Comparison of ENCODE assay signal across 13 mouse cellular contexts in genomic region chr6:77869313-77869712, GRCm38 (mm10).
"Had no signal": no experiment of that assay in that cellular context is flagged by ENCODE, and none has a peak within 500 bp of the region (broad histone marks: within the 10 kb centered on the region; RNA-seq: fewer than 3 reads in every experiment).

No protein-coding gene starts in this region.

- H3K27ac ChIP-seq: layer of hippocampus, adult 2 months; limb, embryonic 12.5 days; liver, embryonic 13.5 days; midbrain, embryonic 15.5 days; neural tube, embryonic 12.5 days; stomach, embryonic 15.5 days had no signal

- H3K4me2 ChIP-seq: limb, embryonic 12.5 days; liver, embryonic 13.5 days; midbrain, embryonic 15.5 days; neural tube, embryonic 12.5 days; stomach, embryonic 15.5 days had no signal

- ATAC-seq: intestine, postnatal 0 days; liver, postnatal 0 days; midbrain, embryonic 15.5 days had no signal

- H3K36me3 ChIP-seq: limb, embryonic 12.5 days; liver, embryonic 13.5 days; midbrain, embryonic 15.5 days; neural tube, embryonic 12.5 days; stomach, embryonic 15.5 days had no signal

- H3K4me1 ChIP-seq: limb, embryonic 12.5 days; liver, embryonic 13.5 days; midbrain, embryonic 15.5 days; neural tube, embryonic 12.5 days; stomach, embryonic 15.5 days had no signal

- H3K9me3 ChIP-seq: limb, embryonic 12.5 days; liver, embryonic 13.5 days; midbrain, embryonic 15.5 days; neural tube, embryonic 12.5 days; stomach, embryonic 15.5 days had no signal

- H3K27me3 ChIP-seq: limb, embryonic 12.5 days; liver, embryonic 13.5 days; midbrain, embryonic 15.5 days; neural tube, embryonic 12.5 days; stomach, embryonic 15.5 days had no signal

- H3K9ac ChIP-seq: limb, embryonic 12.5 days; liver, embryonic 13.5 days; liver, postnatal 0 days; midbrain, embryonic 15.5 days; neural tube, embryonic 12.5 days; stomach, embryonic 15.5 days had no signal

- H3K4me3 ChIP-seq: layer of hippocampus, adult 2 months; limb, embryonic 12.5 days; liver, embryonic 13.5 days; midbrain, embryonic 15.5 days; neural tube, embryonic 12.5 days; stomach, embryonic 15.5 days had no signal

- DNase-seq: kidney, adult 8-10 months; liver; liver, embryonic 13.5 days; liver, postnatal 0 days; right cerebral cortex, postnatal 14 days; thymus, adult 2 months; thymus, postnatal 25 days had no signal
